Mouse (Mus musculus) frontal cortex, postnatal 25 days (tissue): Measurements from ENCODE around the gene Mrtfa.

Source experiments
- DNase-seq, 2 experiments: peaks; one replicate each; pipeline ENCODE4 v3.0.0; 2022; ENCODE audit warnings: low spot score in 2 of 2

Mrtfa gene

GRCm38 (mm10) chr15:81102274-81102879 lies 88.2 kb downstream of the Mrtfa start:
- DNase-seq: no peak

GRCm38 (mm10) chr15:81101316-81101715 lies 89.2 kb downstream of the Mrtfa start:
- no peak for DNase-seq

GRCm38 (mm10) chr15:81099269-81099668 lies 91.3 kb downstream of the Mrtfa start:
- no peak for DNase-seq

- no peak for DNase-seq
Observed at GRCm38 (mm10) chr15:81098689-81099088, 91.9 kb downstream of the Mrtfa start.

GRCm38 (mm10) chr15:81097896-81098295 lies 92.7 kb downstream of the Mrtfa start:
- DNase-seq: no peak

GRCm38 (mm10) chr15:81097456-81097855 lies 93.1 kb downstream of the Mrtfa start:
- no peak for DNase-seq

- no peak for DNase-seq
Observed at GRCm38 (mm10) chr15:81096329-81097055, 94.1 kb downstream of the Mrtfa start.

GRCm38 (mm10) chr15:81093032-81093431 lies 97.5 kb downstream of the Mrtfa start:
- no peak for DNase-seq

- DNase-seq: no peak
Observed at GRCm38 (mm10) chr15:81091718-81092117, 98.8 kb downstream of the Mrtfa start.

GRCm38 (mm10) chr15:81087529-81087928 lies 103.0 kb downstream of the Mrtfa start:
- DNase-seq: no peak

GRCm38 (mm10) chr15:81086644-81087480 lies 103.7 kb downstream of the Mrtfa start:
- DNase-seq: no peak

- DNase-seq: no peak
Observed at GRCm38 (mm10) chr15:81083826-81084225, 106.7 kb downstream of the Mrtfa start.

- DNase-seq: no peak
Observed at GRCm38 (mm10) chr15:81083281-81083680, 107.3 kb downstream of the Mrtfa start.

- DNase-seq: no peak
Observed at GRCm38 (mm10) chr15:81081216-81081615, 109.3 kb downstream of the Mrtfa start.

GRCm38 (mm10) chr15:81080405-81080804 lies 110.2 kb downstream of the Mrtfa start:
- no peak for DNase-seq

- no peak for DNase-seq
Observed at GRCm38 (mm10) chr15:81079255-81079654, 111.3 kb downstream of the Mrtfa start.

- DNase-seq: no peak
Observed at GRCm38 (mm10) chr15:81077551-81077950, 113.0 kb downstream of the Mrtfa start.

GRCm38 (mm10) chr15:81074543-81074942 lies 116.0 kb downstream of the Mrtfa start:
- DNase-seq: no peak

GRCm38 (mm10) chr15:81073751-81074150 lies 116.8 kb downstream of the Mrtfa start:
- DNase-seq: no peak

GRCm38 (mm10) chr15:81072748-81073147 lies 117.8 kb downstream of the Mrtfa start:
- no peak for DNase-seq

GRCm38 (mm10) chr15:81070470-81070869 lies 120.1 kb downstream of the Mrtfa start:
- no peak for DNase-seq

- no peak for DNase-seq
Observed at GRCm38 (mm10) chr15:81068641-81069381, 121.7 kb downstream of the Mrtfa start.
